Mouse (Mus musculus) CD4-positive naive resting alpha-beta T cell, adult 76 days (primary cell): Measurements from ENCODE around the gene Tspo. TPM values are rescaled to one million over a fixed set of nuclear protein-coding genes. Genes with fewer than 3 reads are reported as not detected.

Experiments used
- total RNA-seq: library from RNA; stranded (reverse); gene quantifications from one replicate; pipeline ENCODE4 v1.2.4, GENCODE M21; 2023

The Tspo gene
- 94.1 TPM for total RNA-seq

DNA sequence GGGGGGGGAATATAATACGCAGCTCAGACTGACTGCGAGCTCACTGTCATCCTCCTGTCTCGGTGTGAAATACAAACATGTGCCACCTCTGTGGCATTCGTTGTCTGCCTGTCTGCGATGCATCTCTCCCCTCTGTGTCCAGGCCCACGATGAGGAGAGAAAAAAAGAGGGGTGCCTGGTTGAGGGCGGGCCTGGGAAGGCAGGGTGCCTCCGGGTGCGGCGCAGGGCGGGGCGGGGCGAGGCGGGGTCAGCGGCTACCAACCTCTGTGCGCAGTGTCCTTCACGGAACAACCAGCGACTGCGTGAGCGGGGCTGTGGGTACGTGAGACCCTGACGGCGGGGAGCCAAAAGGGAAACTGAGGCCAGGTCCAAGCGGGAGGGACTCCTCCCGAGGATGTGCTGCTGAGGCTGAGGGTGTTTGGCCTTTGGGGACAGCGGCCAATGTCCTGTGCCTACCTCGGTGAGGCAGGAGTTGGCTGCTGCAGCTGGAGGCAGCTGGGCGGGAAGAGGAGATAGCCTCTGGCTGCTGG is at the start of gene Tspo, which contains the start of gene Mcat:
Gene Tspo, plus strand, starts transcription at position 266 of the 530 bp plus-strand sequence.
Gene Mcat, minus strand, starts transcription at position 461 of the 530 bp plus-strand sequence.

GRCm38 (mm10) chr15:83526424-83527091 is 36.8 kb upstream of the Tspo start, which contains the start of gene Bik:
Gene Bik, plus strand, starts transcription at chr15:83526862.

DNA sequence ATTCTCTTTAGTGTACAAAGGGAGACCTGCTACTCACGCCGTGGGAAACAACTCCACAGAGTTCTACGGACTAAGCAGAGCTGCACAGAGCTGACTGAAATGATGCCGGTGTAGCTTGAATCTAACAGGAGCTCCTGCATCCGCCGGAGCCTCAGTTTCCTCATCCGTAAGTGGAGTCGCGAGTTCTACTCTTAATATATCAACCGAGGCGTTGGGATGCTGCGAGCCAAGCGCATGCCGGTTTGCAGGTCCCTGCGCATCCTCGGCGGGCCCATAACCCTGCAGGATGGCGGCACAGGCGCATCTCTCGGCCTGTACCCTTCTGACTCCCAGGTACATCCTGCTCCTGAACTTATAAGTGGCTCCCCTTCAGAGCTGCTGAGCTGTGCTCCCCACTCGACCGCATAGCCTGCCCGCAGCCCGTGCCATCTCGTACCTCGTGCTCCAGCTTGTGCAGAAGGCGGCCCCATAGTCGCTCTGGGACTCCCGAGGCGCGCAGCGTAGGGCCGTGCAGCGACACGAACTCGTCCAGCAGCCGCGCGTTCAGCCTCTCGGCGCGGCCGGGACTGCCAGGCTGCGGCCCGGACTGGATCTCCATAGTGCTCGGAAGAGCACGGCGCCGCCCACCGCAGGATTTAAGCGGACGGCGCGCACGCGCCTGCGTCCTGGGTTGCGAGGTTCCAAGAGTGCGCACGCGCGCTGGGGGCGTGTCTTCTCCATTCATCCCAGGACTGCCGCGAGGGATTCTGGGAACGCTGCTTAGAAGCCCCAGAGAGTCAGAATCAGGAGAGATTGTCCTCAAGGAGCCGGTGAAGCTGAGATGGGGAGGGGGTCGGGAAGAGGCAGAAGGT is 31.3 kb downstream of the Tspo start, which contains the start of gene Ttll12:
Gene Ttll12, minus strand, starts transcription at position 645 of the 851 bp plus-strand sequence.

Other genes starting within 250 kb of the Tspo start
- gene Arfgap3, start 213.3 kb upstream of the Tspo start, total RNA-seq = 8.5 TPM
- gene Pacsin2, start 99.0 kb upstream of the Tspo start, total RNA-seq = 31.5 TPM
- 4.2 TPM for gene Ttll1, start 52.7 kb upstream of the Tspo start, total RNA-seq
- gene Bik, start 36.7 kb upstream of the Tspo start, total RNA-seq = 2.1 TPM
- 12.3 TPM for gene Mcat, start 195 bp downstream of the Tspo start, total RNA-seq
- 19.6 TPM for gene Ttll12, start 31.6 kb downstream of the Tspo start, total RNA-seq
- not detected for gene Scube1, start 161.4 kb downstream of the Tspo start, total RNA-seq
- not detected for gene Mpped1, start 215.9 kb downstream of the Tspo start, total RNA-seq